Mouse (Mus musculus) forebrain, embryonic 11.5 days (tissue): ENCODE data around the gene Gramd2. TPM values are rescaled to one million over a fixed set of nuclear protein-coding genes. Genes with fewer than 3 reads are reported as not detected.

Source experiments
- ATAC-seq: fragments of 200-750 bp; cut with Nextera tagmentation; replicated peaks from 2 replicates; pipeline ENCODE4 v1.8.0; 2017; ENCODE audit warnings: moderate TSS enrichment; ENCODE audit not compliant: low FRiP score
- DNase-seq: peaks from one replicate; pipeline ENCODE4 v3.0.0-alpha.2; 2017; ENCODE audit warnings: low spot score
- H3K27ac ChIP-seq: fragments of 300-500 bp; sonication (generic); 2 replicates; pipeline ENCODE4 v1.5.1; 2014; ENCODE audit warnings: low read depth, low read length
- H3K27me3 ChIP-seq: fragments of 300-500 bp; sonication (generic); 2 replicates; pipeline ENCODE4 v1.6.1; 2014; ENCODE audit warnings: mild to moderate bottlenecking, low read length, mixed read lengths; ENCODE audit not compliant: control insufficient read depth, insufficient read depth
- H3K36me3 ChIP-seq: fragments of 300-500 bp; sonication (generic); 2 replicates; pipeline ENCODE4 v1.6.1; 2014; ENCODE audit warnings: mild to moderate bottlenecking, low read length, moderate library complexity, mixed read lengths; ENCODE audit not compliant: control insufficient read depth, insufficient read depth
- H3K4me1 ChIP-seq: fragments of 300-500 bp; sonication (generic); replicated peaks from 2 replicates; pipeline ENCODE4 v1.6.1; 2014; ENCODE audit warnings: low read length, mixed read lengths; ENCODE audit not compliant: control insufficient read depth, insufficient read depth
- H3K4me2 ChIP-seq: fragments of 300-500 bp; sonication (generic); 2 replicates; pipeline ENCODE4 v1.6.1; 2014; ENCODE audit warnings: low read depth, mild to moderate bottlenecking, low read length, moderate library complexity, mixed read lengths; ENCODE audit not compliant: severe bottlenecking
- H3K4me3 ChIP-seq: fragments of 300-500 bp; sonication (generic); 2 replicates; pipeline ENCODE4 v1.5.1; 2014; ENCODE audit warnings: low read depth, low read length
- H3K9ac ChIP-seq: fragments of 300-500 bp; sonication (generic); 2 replicates; pipeline ENCODE4 v1.6.1; 2014; ENCODE audit warnings: low read length
- H3K9me3 ChIP-seq: fragments of 300-500 bp; sonication (generic); 2 replicates; pipeline ENCODE4 v1.6.1; 2016; ENCODE audit warnings: low read length, mixed read lengths; ENCODE audit not compliant: control insufficient read depth
- WGBS: fragments of 180-500 bp; shearing (Covaris S2); extraction: QIAGEN DNeasy Blood & Tissue Kit; methylation state at CpG from one replicate; pipeline ENCODE4 v1.1.7; 2014; 5-methylcytosine and 5-hydroxymethylcytosine counted together
- polyA plus RNA-seq: library from polyadenylated mRNA; unstranded; fragments of >200 nt; fragmentation: Nextera tagmentation; extraction: Ambion mirVana; gene quantifications from 2 replicates; pipeline ENCODE4 v1.2.1, GENCODE M21; 2014

Gene Gramd2
- 0.40 and 0.48 TPM in 2 replicates for polyA plus RNA-seq

- Histone ChIP-seq H3K4me1 (peaks cover 3% of the 10 kb centered on the region; the same call in 1 of the 2 replicates), H3K4me2 (peak within 1 kb of the TSS; percentile 91), H3K9ac (peak within 1 kb of the TSS; percentile 57), H3K4me3 (peak within 1 kb of the TSS; percentile 36), H3K9me3 (no peaks in the 10 kb centered on the region), H3K27me3 (peaks cover 13% of the 10 kb centered on the region), H3K36me3 (peaks cover 10% of the 10 kb centered on the region), H3K27ac (no peak within 1 kb of the TSS)
- peak; percentile 96 for ATAC-seq
- WGBS, result under 1% methylated on average over 43 of the region's 47 CpGs
- DNase-seq, result peak; percentile 95
These were observed at the start of gene Gramd2 for GRCm38 (mm10) chr9:59679678-59680533. TSS of gene Gramd2 (plus strand) at chr9:59680144.

DNA sequence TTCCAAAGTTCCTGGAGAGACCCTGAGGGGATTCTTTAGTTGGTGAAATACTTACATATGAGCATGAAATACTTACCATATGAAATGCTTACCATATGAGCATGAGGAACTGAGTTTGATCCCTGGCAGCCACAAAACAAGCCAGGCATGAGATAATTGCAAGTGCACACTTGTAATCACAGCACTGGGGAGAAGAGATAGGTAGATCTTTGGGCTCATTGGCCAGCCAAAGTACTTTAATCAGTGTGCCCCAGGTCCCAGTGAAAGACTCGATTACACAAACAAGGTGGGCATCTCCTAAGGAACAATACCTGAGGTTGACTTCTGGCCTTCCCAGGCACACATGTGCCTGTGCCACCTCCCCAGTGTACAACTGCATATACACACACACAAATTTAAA, 41.6 kb upstream of the Gramd2 start:
- H3K4me3 ChIP-seq, result no peak overlapping the region
- DNase-seq (no peak), ATAC-seq (no peak)
- H3K27ac ChIP-seq, result no peak overlapping the region
- H3K9me3 ChIP-seq, result no peaks in the 10 kb centered on the region
- no peak overlapping the region for H3K4me2 ChIP-seq
- WGBS, result 83% methylated on average over 1 of the region's 1 CpGs
- no peak overlapping the region for H3K9ac ChIP-seq
- H3K36me3 ChIP-seq, result peaks cover 1% of the 10 kb centered on the region; the same call in 1 of the 2 replicates
- H3K27me3 ChIP-seq, result no peaks in the 10 kb centered on the region
- H3K4me1 ChIP-seq, result no peaks in the 10 kb centered on the region

GRCm38 (mm10) chr9:59639936-59640335, 40.0 kb upstream of the Gramd2 start:
- WGBS, result 88% methylated on average over 4 of the region's 4 CpGs
- no peaks in the 10 kb centered on the region for H3K4me1 ChIP-seq
- no peak overlapping the region for H3K9ac ChIP-seq
- H3K9me3 ChIP-seq, result no peaks in the 10 kb centered on the region
- no peak overlapping the region for H3K4me3 ChIP-seq
- no peak overlapping the region for H3K4me2 ChIP-seq
- DNase-seq (no peak), ATAC-seq (no peak)
- no peaks in the 10 kb centered on the region; the same call in 1 of the 2 replicates for H3K36me3 ChIP-seq
- H3K27ac ChIP-seq, result no peak overlapping the region
- H3K27me3 ChIP-seq, result no peaks in the 10 kb centered on the region

- WGBS, result 92% methylated on average over 2 of the region's 2 CpGs
- H3K36me3 ChIP-seq, result no peaks in the 10 kb centered on the region; the same call in 1 of the 2 replicates
These were observed 38.6 kb upstream of the Gramd2 start for GRCm38 (mm10) chr9:59641320-59641719.

GRCm38 (mm10) chr9:59649911-59650310, 30.0 kb upstream of the Gramd2 start:
- peaks cover 6% of the 10 kb centered on the region; the same call in 1 of the 2 replicates for H3K36me3 ChIP-seq
- 97% methylated on average over 4 of the region's 4 CpGs for WGBS
- ATAC-seq (no peak), DNase-seq (no peak)
- no peaks in the 10 kb centered on the region for H3K27me3 ChIP-seq
- H3K4me3 ChIP-seq, result no peak overlapping the region
- H3K4me1 ChIP-seq, result no peaks in the 10 kb centered on the region
- H3K4me2 ChIP-seq, result no peak overlapping the region
- H3K27ac ChIP-seq, result no peak overlapping the region
- no peak overlapping the region for H3K9ac ChIP-seq
- no peaks in the 10 kb centered on the region for H3K9me3 ChIP-seq

More at GRCm38 (mm10) chr9:59641320-59641719, 38.6 kb upstream of the Gramd2 start:
- no peaks in the 10 kb centered on the region for H3K9me3 ChIP-seq
- DNase-seq (no peak), ATAC-seq (no peak)
- no peak overlapping the region for H3K27ac ChIP-seq
- H3K4me2 ChIP-seq, result no peak overlapping the region
- no peak overlapping the region for H3K4me3 ChIP-seq
- H3K4me1 ChIP-seq, result no peaks in the 10 kb centered on the region
- no peaks in the 10 kb centered on the region for H3K27me3 ChIP-seq
- no peak overlapping the region for H3K9ac ChIP-seq

DNA sequence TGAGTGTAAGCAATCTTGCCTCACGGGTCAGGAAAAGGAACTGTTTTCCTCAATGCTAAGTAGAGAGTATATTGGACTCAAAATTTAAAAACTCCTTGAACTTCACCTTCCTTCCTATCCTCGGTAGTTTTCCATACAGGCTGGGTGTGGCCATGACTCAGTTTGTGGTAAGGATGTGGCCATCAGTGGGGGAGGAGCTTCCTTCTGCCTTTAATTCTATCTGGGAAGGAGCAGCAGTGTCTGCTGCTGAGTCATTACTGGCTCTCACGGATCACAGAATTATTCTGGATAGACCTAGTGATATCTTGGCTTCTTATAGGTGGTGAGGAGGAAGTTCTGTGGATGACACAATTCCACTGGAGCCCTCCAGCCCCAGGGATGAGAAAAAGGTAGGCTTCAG, 26.6 kb upstream of the Gramd2 start:
- no peak for ATAC-seq
- Histone ChIP-seq H3K4me3 (no peak overlapping the region), H3K27me3 (no peaks in the 10 kb centered on the region), H3K4me2 (no peak overlapping the region), H3K4me1 (0 out of 2 replicates have a peak, but pooled peaks cover 1% of the 10 kb centered on the region), H3K9ac (no peak overlapping the region), H3K36me3 (peaks cover 6% of the 10 kb centered on the region; the same call in 1 of the 2 replicates), H3K27ac (no peak overlapping the region), H3K9me3 (no peaks in the 10 kb centered on the region)
- no peak for DNase-seq
- WGBS, result 43% methylated on average over 3 of the region's 3 CpGs

DNA sequence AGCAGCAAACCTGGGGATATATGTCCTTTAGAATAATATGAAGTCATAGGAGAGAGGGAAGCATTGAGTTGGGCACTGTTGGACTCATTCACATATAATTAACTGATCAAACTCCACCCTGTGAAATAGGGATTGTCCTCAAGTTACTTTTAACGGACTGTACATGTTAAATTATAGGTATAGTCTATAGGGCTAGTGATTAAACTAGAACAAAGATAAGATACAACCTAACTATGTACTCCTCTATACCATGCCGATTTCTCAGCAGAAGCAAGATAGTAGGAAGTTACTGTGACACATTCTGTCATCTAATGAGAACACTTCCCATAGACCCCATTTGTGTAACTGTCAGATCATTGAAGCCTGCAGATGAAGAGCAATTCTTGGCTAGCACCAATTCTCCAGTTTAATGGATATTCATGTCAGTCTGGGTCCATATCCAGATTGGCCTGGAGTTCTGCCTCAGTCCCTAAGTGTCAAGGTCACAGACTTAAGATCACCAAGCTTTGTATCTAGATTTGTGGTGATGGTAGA, 25.4 kb upstream of the Gramd2 start:
- DNase-seq (no peak), ATAC-seq (no peak)
- Histone ChIP-seq H3K4me2 (no peak overlapping the region), H3K4me1 (0 out of 2 replicates have a peak, but pooled peaks cover 3% of the 10 kb centered on the region), H3K36me3 (peaks cover 6% of the 10 kb centered on the region; the same call in 1 of the 2 replicates), H3K27me3 (no peaks in the 10 kb centered on the region), H3K9ac (no peak overlapping the region), H3K4me3 (no peak overlapping the region), H3K27ac (no peak overlapping the region), H3K9me3 (no peaks in the 10 kb centered on the region)
- 86% methylated on average over 2 of the region's 2 CpGs for WGBS

- H3K9ac ChIP-seq, result peak within 1 kb of the TSS; percentile 97
- under 1% methylated on average over 46 of the region's 46 CpGs for WGBS
- H3K4me1 ChIP-seq, result peaks cover 11% of the 10 kb centered on the region; the same call in 1 of the 2 replicates
- H3K9me3 ChIP-seq, result no peaks in the 10 kb centered on the region
- peak within 1 kb of the TSS; percentile 53 for H3K4me2 ChIP-seq
- peak; percentile 97 for DNase-seq
- peak within 1 kb of the TSS; percentile 84 for H3K4me3 ChIP-seq
- peak within 1 kb of the TSS; percentile 98 for H3K27ac ChIP-seq
- H3K27me3 ChIP-seq, result no peaks in the 10 kb centered on the region
- ATAC-seq, result peak; percentile 91
- H3K36me3 ChIP-seq, result no peaks in the 10 kb centered on the region
These were observed 23.8 kb upstream of the Gramd2 start, which contains the start of gene Pkm for GRCm38 (mm10) chr9:59655958-59656634. TSS of gene Pkm (plus strand) at chr9:59656368.
